Mouse (Mus musculus) midbrain, embryonic 15.5 days (tissue): ENCODE results near the gene Shc1. TPM values are rescaled to one million over a fixed set of nuclear protein-coding genes. Genes with fewer than 3 reads are reported as not detected.

Experiments
- ATAC-seq: fragments of 200-750 bp; cut with Nextera tagmentation; replicated peaks from 2 replicates; pipeline ENCODE4 v1.8.0; 2017; ENCODE audit warnings: moderate TSS enrichment
- H3K27ac ChIP-seq: fragments of 300-500 bp; sonication (generic); 2 replicates; pipeline ENCODE4 v1.5.1; 2015; ENCODE audit warnings: mild to moderate bottlenecking, inconsistent platforms
- H3K27me3 ChIP-seq: fragments of 300-500 bp; sonication (generic); replicated peaks from 2 replicates; pipeline ENCODE4 v1.6.1; 2015; ENCODE audit warnings: inconsistent platforms
- H3K36me3 ChIP-seq: fragments of 300-500 bp; sonication (generic); replicated peaks from 2 replicates; pipeline ENCODE4 v1.6.1; 2015; ENCODE audit warnings: inconsistent platforms
- H3K4me1 ChIP-seq: fragments of 300-500 bp; sonication (generic); 2 replicates; pipeline ENCODE4 v1.6.1; 2015; ENCODE audit warnings: inconsistent platforms
- H3K4me2 ChIP-seq: fragments of 300-500 bp; sonication (generic); 2 replicates; pipeline ENCODE4 v1.6.1; 2015; ENCODE audit warnings: inconsistent platforms, mild to moderate bottlenecking, moderate library complexity
- H3K4me3 ChIP-seq: fragments of 300-500 bp; sonication (generic); 2 replicates; pipeline ENCODE4 v1.5.1; 2015; ENCODE audit warnings: mild to moderate bottlenecking, inconsistent platforms
- H3K9ac ChIP-seq: fragments of 300-500 bp; sonication (generic); 2 replicates; pipeline ENCODE4 v1.6.1; 2015; ENCODE audit warnings: mild to moderate bottlenecking, inconsistent platforms
- H3K9me3 ChIP-seq: fragments of 300-500 bp; sonication (generic); 2 replicates; pipeline ENCODE4 v1.6.1; 2016; ENCODE audit warnings: inconsistent platforms
- WGBS: fragments of 180-500 bp; shearing (Covaris S2); methylation state at CpG from one replicate; pipeline ENCODE4 v1.1.7; 2015; ENCODE audit warnings: mixed read lengths; 5-methylcytosine and 5-hydroxymethylcytosine counted together
- polyA plus RNA-seq: library from polyadenylated mRNA; unstranded; fragments of >200 nt; fragmentation: Nextera tagmentation; extraction: Ambion mirVana; gene quantifications from 2 replicates; pipeline ENCODE4 v1.2.1, GENCODE M21; 2015

Shc1 gene
- polyA plus RNA-seq, 1 experiment from 2014 or later: 17.2 TPM

- 64% methylated on average over 13 of the region's 13 CpGs for WGBS
- H3K27me3 ChIP-seq: no peaks in the 10 kb centered on the region
- no peaks in the 10 kb centered on the region for H3K36me3 ChIP-seq
- ATAC-seq: no peak
- no peak overlapping the region for H3K4me3 ChIP-seq
- H3K4me1 ChIP-seq: peaks cover 9% of the 10 kb centered on the region; the same call in 1 of the 2 replicates
- no peak overlapping the region for H3K4me2 ChIP-seq
- H3K27ac ChIP-seq: no peak overlapping the region
- no peak overlapping the region for H3K9ac ChIP-seq
- no peaks in the 10 kb centered on the region for H3K9me3 ChIP-seq
Measured at GRCm38 (mm10) chr3:89448720-89449537, 30.7 kb downstream of the Shc1 start.

DNA sequence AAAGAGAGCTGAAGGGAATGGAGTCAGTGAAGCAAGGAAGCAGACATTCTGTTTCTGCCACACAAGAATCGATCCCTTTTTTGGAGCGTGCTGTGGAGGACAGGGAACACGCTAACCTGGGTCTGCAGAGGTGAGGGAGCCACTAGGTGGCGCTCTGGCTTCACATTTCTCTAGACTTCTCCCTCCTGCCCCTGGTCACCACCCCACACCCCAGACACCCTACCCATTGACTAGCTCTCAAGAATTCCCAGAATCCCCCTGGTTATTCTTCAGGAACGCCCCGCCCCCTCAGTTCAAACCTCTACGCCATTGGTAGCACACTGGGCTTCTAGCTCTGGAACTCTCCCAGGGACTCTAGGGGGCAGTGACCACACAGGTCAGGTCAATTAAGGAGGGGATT is 31.3 kb downstream of the Shc1 start:
- Histone ChIP-seq H3K4me3 (no peak overlapping the region), H3K4me2 (no peak overlapping the region), H3K36me3 (no peaks in the 10 kb centered on the region), H3K9me3 (no peaks in the 10 kb centered on the region), H3K9ac (no peak overlapping the region), H3K27me3 (no peaks in the 10 kb centered on the region), H3K27ac (no peak overlapping the region), H3K4me1 (peaks cover 9% of the 10 kb centered on the region; the same call in 1 of the 2 replicates)
- WGBS: 43% methylated on average over 7 of the region's 7 CpGs
- peak; percentile 37 for ATAC-seq

GRCm38 (mm10) chr3:89451916-89452315 is 33.7 kb downstream of the Shc1 start:
- ATAC-seq: no peak; the same call in 1 of the 2 replicates
- H3K9me3 ChIP-seq: no peaks in the 10 kb centered on the region
- H3K27ac ChIP-seq: 0 out of 2 replicates have a peak overlapping the region, but pooled peaks have one; percentile 29
- H3K4me1 ChIP-seq: peaks cover 9% of the 10 kb centered on the region; the same call in 1 of the 2 replicates
- no peak overlapping the region for H3K9ac ChIP-seq
- no peak overlapping the region for H3K4me2 ChIP-seq
- WGBS: 86% methylated on average over 1 of the region's 1 CpGs
- H3K27me3 ChIP-seq: no peaks in the 10 kb centered on the region
- no peak overlapping the region for H3K4me3 ChIP-seq
- no peaks in the 10 kb centered on the region for H3K36me3 ChIP-seq

- H3K27me3 ChIP-seq: no peaks in the 10 kb centered on the region
- no peak within 1 kb of the TSS for H3K4me3 ChIP-seq
- H3K27ac ChIP-seq: no peak within 1 kb of the TSS
- no peak within 1 kb of the TSS for H3K4me2 ChIP-seq
- no peak within 1 kb of the TSS for H3K9ac ChIP-seq
- WGBS: 65% methylated on average over 10 of the region's 10 CpGs
- H3K9me3 ChIP-seq: no peaks in the 10 kb centered on the region
- no peaks in the 10 kb centered on the region for H3K36me3 ChIP-seq
- no peak for ATAC-seq
- peaks cover 9% of the 10 kb centered on the region; the same call in 1 of the 2 replicates for H3K4me1 ChIP-seq
Measured at GRCm38 (mm10) chr3:89454401-89455177, 36.3 kb downstream of the Shc1 start, which contains the start of gene Pmvk. Gene Pmvk, plus strand, starts transcription at chr3:89454541.

GRCm38 (mm10) chr3:89455786-89456285 is 37.6 kb downstream of the Shc1 start:
- H3K4me3 ChIP-seq: no peak overlapping the region

GRCm38 (mm10) chr3:89456726-89457665 is 38.8 kb downstream of the Shc1 start:
- H3K4me1 ChIP-seq: peaks cover 17% of the 10 kb centered on the region; the same call in 1 of the 2 replicates
- H3K9me3 ChIP-seq: no peaks in the 10 kb centered on the region
- H3K4me2 ChIP-seq: no peak overlapping the region
- no peaks in the 10 kb centered on the region for H3K27me3 ChIP-seq
- H3K36me3 ChIP-seq: 0 out of 2 replicates have a peak, but pooled peaks cover 3% of the 10 kb centered on the region
- no peak for ATAC-seq
- no peak overlapping the region for H3K27ac ChIP-seq
- H3K9ac ChIP-seq: no peak overlapping the region
- H3K4me3 ChIP-seq: no peak overlapping the region
- 31% methylated on average over 10 of the region's 10 CpGs for WGBS

More at GRCm38 (mm10) chr3:89455786-89456285, 37.6 kb downstream of the Shc1 start:
- H3K4me1 ChIP-seq: peaks cover 21% of the 10 kb centered on the region; the same call in 1 of the 2 replicates
- WGBS: 17% methylated on average over 1 of the region's 1 CpGs
- ATAC-seq: no peak
- no peak overlapping the region for H3K27ac ChIP-seq
- H3K36me3 ChIP-seq: no peaks in the 10 kb centered on the region
- H3K9me3 ChIP-seq: no peaks in the 10 kb centered on the region
- no peak overlapping the region for H3K4me2 ChIP-seq
- H3K27me3 ChIP-seq: no peaks in the 10 kb centered on the region
- no peak overlapping the region for H3K9ac ChIP-seq

DNA sequence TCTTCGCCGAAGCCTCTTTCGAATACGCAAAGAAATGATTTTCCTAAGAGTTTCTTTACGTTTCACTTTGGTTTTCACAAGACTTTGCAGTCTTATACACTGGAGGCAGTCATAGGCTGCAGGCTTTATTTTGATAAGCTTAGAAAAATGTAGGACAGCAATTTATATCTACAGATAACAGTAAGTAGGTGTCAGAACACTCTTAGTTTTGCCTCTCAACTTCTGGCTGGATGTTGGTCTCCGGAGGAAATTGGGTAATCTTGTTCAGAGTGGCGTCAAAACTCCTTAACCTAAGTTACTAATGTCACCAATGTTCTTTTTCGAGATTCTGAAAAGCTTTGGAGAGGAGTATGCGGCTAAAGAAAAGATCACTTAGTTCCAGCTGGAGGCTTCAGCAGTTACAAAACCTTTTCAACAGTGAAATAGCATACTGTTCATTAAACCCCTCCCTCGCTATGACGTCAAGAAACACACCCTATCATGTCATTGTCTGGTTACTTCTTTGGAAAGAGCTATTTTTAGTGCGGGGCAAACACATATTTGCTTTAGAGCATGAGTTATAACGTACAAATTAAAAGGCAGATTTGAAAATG is 40.2 kb downstream of the Shc1 start:
- Histone ChIP-seq H3K36me3 (0 out of 2 replicates have a peak, but pooled peaks cover 3% of the 10 kb centered on the region), H3K9me3 (no peaks in the 10 kb centered on the region), H3K4me1 (peaks cover 14% of the 10 kb centered on the region; the same call in 1 of the 2 replicates), H3K4me2 (peak overlapping the region; percentile 70), H3K4me3 (peak overlapping the region; percentile 66), H3K27ac (peak overlapping the region; percentile 92), H3K9ac (peak overlapping the region; percentile 80; the same call in 1 of the 2 replicates), H3K27me3 (no peaks in the 10 kb centered on the region)
- ATAC-seq: peak; percentile 55
- 44% methylated on average over 13 of the region's 13 CpGs for WGBS

GRCm38 (mm10) chr3:89458965-89459807 is 40.9 kb downstream of the Shc1 start:
- Histone ChIP-seq H3K4me1 (peaks cover 14% of the 10 kb centered on the region; the same call in 1 of the 2 replicates), H3K4me3 (peak overlapping the region; percentile 66), H3K27ac (peak overlapping the region; percentile 92), H3K36me3 (0 out of 2 replicates have a peak, but pooled peaks cover 3% of the 10 kb centered on the region), H3K27me3 (no peaks in the 10 kb centered on the region), H3K4me2 (peak overlapping the region; percentile 70), H3K9ac (peak overlapping the region; percentile 80), H3K9me3 (no peaks in the 10 kb centered on the region)
- ATAC-seq: peak; percentile 92
- WGBS: under 1% methylated on average over 36 of the region's 36 CpGs

- H3K27ac ChIP-seq: no peak overlapping the region
- no peak overlapping the region for H3K4me2 ChIP-seq
- no peak overlapping the region for H3K9ac ChIP-seq
- no peaks in the 10 kb centered on the region for H3K27me3 ChIP-seq
- H3K9me3 ChIP-seq: no peaks in the 10 kb centered on the region
- no peak overlapping the region for H3K4me3 ChIP-seq
- WGBS: 46% methylated on average over 4 of the region's 4 CpGs
- no peaks in the 10 kb centered on the region for H3K4me1 ChIP-seq
- ATAC-seq: no peak
- H3K36me3 ChIP-seq: peaks cover 4% of the 10 kb centered on the region; the same call in 1 of the 2 replicates
Measured at GRCm38 (mm10) chr3:89468268-89468667, 50.0 kb downstream of the Shc1 start.

DNA sequence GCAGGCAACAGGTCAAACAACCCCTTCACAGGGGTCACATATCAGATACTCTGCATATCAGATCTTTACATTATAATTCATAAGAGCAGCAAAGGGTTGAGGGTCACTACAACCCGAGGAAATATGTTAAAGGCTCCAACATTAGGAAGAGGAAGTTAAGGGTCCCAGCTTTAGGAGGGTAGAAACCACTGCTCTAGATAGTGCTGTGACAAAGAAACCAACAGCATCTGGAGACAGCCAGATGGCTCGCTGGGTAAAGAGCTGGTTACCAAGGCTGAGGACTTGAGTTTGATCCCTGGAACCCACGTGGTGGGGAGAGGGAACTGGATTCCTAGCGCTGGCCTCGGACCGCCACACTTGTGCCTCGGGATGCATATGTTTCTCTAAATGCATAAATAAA is 54.0 kb downstream of the Shc1 start:
- Histone ChIP-seq H3K4me3 (no peak overlapping the region), H3K9ac (no peak overlapping the region), H3K4me2 (no peak overlapping the region), H3K9me3 (no peaks in the 10 kb centered on the region), H3K27ac (no peak overlapping the region), H3K4me1 (no peaks in the 10 kb centered on the region), H3K27me3 (no peaks in the 10 kb centered on the region), H3K36me3 (peaks cover 4% of the 10 kb centered on the region; the same call in 1 of the 2 replicates)
- WGBS: 81% methylated on average over 7 of the region's 7 CpGs
- no peak for ATAC-seq
